Mouse (Mus musculus): ENCODE data around the gene Epb42.
"Not testable (repeated sequence)": the region's sequence is repeated elsewhere in the genome, so short reads cannot be mapped to it uniquely, and the experiment has no call there.

The Epb42 gene

GRCm38 (mm10) chr2:121036733-121037341 lies at the start of gene Epb42:
TSS of gene Epb42 (minus strand) at chr2:121037072.
- ATAC-seq (ENCODE audit: low TSS enrichment), result no peak

- no peak for ATAC-seq (ENCODE audit: low TSS enrichment)
These were observed 48.8 kb upstream of the Epb42 start, which contains the start of gene Tgm5 for GRCm38 (mm10) chr2:121085480-121086185. TSS of gene Tgm5 (minus strand) at chr2:121085841.

- ATAC-seq (ENCODE audit: low TSS enrichment), result no peak
These were observed 45.8 kb upstream of the Epb42 start for GRCm38 (mm10) chr2:121082626-121083025.

- no peak for ATAC-seq (ENCODE audit: low TSS enrichment)
These were observed 37.9 kb upstream of the Epb42 start for GRCm38 (mm10) chr2:121074747-121075146.

GRCm38 (mm10) chr2:121071871-121072270 lies 35.0 kb upstream of the Epb42 start:
- ATAC-seq (ENCODE audit: low TSS enrichment), result no peak

- no peak for ATAC-seq (ENCODE audit: low TSS enrichment)
These were observed 32.6 kb upstream of the Epb42 start for GRCm38 (mm10) chr2:121069506-121069905.

GRCm38 (mm10) chr2:121067116-121067515 lies 30.2 kb upstream of the Epb42 start:
- ATAC-seq (ENCODE audit: low TSS enrichment), result no peak

- ATAC-seq (ENCODE audit: low TSS enrichment), result no peak
These were observed 24.4 kb upstream of the Epb42 start for GRCm38 (mm10) chr2:121061315-121061714.

- no peak for ATAC-seq (ENCODE audit: low TSS enrichment)
These were observed 21.1 kb upstream of the Epb42 start for GRCm38 (mm10) chr2:121057997-121058396.

GRCm38 (mm10) chr2:121055915-121056314 lies 19.0 kb upstream of the Epb42 start:
- ATAC-seq (ENCODE audit: low TSS enrichment), result no peak

GRCm38 (mm10) chr2:121054060-121054459 lies 17.2 kb upstream of the Epb42 start:
- ATAC-seq (ENCODE audit: low TSS enrichment), result no peak

- ATAC-seq (ENCODE audit: low TSS enrichment), result no peak
These were observed 15.3 kb upstream of the Epb42 start for GRCm38 (mm10) chr2:121052176-121052575.

GRCm38 (mm10) chr2:121045653-121046052 lies 8.8 kb upstream of the Epb42 start:
- no peak for ATAC-seq (ENCODE audit: low TSS enrichment)

- peak; percentile 64; the same call in 1 of the 2 replicates for ATAC-seq (ENCODE audit: low TSS enrichment)
These were observed 4.2 kb upstream of the Epb42 start for GRCm38 (mm10) chr2:121041098-121041497.

- no peak for ATAC-seq (ENCODE audit: low TSS enrichment)
These were observed 2.5 kb upstream of the Epb42 start for GRCm38 (mm10) chr2:121039382-121039781.

GRCm38 (mm10) chr2:121038851-121039250 lies 2.0 kb upstream of the Epb42 start:
- not testable (repeated sequence) for ATAC-seq (ENCODE audit: low TSS enrichment)

- ATAC-seq (ENCODE audit: low TSS enrichment), result no peak
These were observed 14.0 kb downstream of the Epb42 start for GRCm38 (mm10) chr2:121022918-121023317.

- no peak for ATAC-seq (ENCODE audit: low TSS enrichment)
These were observed 19.7 kb downstream of the Epb42 start for GRCm38 (mm10) chr2:121017151-121017550.

- ATAC-seq (ENCODE audit: low TSS enrichment), result no peak
These were observed 20.6 kb downstream of the Epb42 start for GRCm38 (mm10) chr2:121016226-121016625.

- no peak for ATAC-seq (ENCODE audit: low TSS enrichment)
These were observed 21.4 kb downstream of the Epb42 start for GRCm38 (mm10) chr2:121015507-121015906.

- ATAC-seq (ENCODE audit: low TSS enrichment), result no peak
These were observed 24.2 kb downstream of the Epb42 start for GRCm38 (mm10) chr2:121012676-121013075.

- ATAC-seq (ENCODE audit: low TSS enrichment), result no peak
These were observed 27.7 kb downstream of the Epb42 start for GRCm38 (mm10) chr2:121009071-121009677.

- ATAC-seq (ENCODE audit: low TSS enrichment), result peak; percentile 38; the same call in 1 of the 2 replicates
These were observed 28.2 kb downstream of the Epb42 start for GRCm38 (mm10) chr2:121008664-121009007.
